Mouse (Mus musculus): Measurements from ENCODE around the gene Ppp1r2.

- TF ChIP-seq CTCF (conservative IDR thresholded peaks at IDR 0.05; ENCODE audit: low read length) (no peak), POU5F1 (IDR thresholded peaks at IDR 0.05; ENCODE audit: borderline replicate concordance, low read length) (no peak)
These were observed 19.4 kb downstream of the Ppp1r2 start for GRCm38 (mm10) chr16:31255685-31256084.

All from E14TG2a.4 (cell line).